Mouse (Mus musculus) heart, embryonic 14.5 days (tissue): ENCODE measurements around the gene Mrpl45. TPM values are rescaled to one million over a fixed set of nuclear protein-coding genes. Genes with fewer than 3 reads are reported as not detected.
A peak's percentile ranks its signal among the peaks of the same experiment; 100 is the strongest.
"Not testable (repeated sequence)": the region's sequence is repeated elsewhere in the genome, so short reads cannot be mapped to it uniquely, and the experiment has no call there.

Source experiments
- ATAC-seq: fragments of 200-750 bp; cut with Nextera tagmentation; 2 replicates; pipeline ENCODE4 v1.8.0; 2017; ENCODE audit warnings: low read depth, moderate TSS enrichment; ENCODE audit not compliant: insufficient number of reproducible peaks, insufficient read depth, low FRiP score
- H3K27ac ChIP-seq, 2 experiments: fragments of 200-500 bp in 1 of 2; fragments of 300-500 bp in 1 of 2; sonication (generic) in 1 of 2; replicated peaks in 1 of 2; 2 replicates each; pipeline ENCODE4 v1.5.1; 2012 to 2014; ENCODE audit warnings: low read depth in 2 of 2, low read length in 2 of 2, control low read depth in 1 of 2, mild to moderate bottlenecking in 1 of 2, mixed read lengths in 1 of 2; ENCODE audit not compliant: control insufficient read depth in 1 of 2, insufficient read depth in 1 of 2
- H3K27me3 ChIP-seq: fragments of 300-500 bp; sonication (generic); 2 replicates; pipeline ENCODE4 v1.6.1; 2014; ENCODE audit warnings: mild to moderate bottlenecking, low read length, control low read depth; ENCODE audit not compliant: control insufficient read depth, insufficient read depth
- H3K36me3 ChIP-seq: fragments of 300-500 bp; sonication (generic); 2 replicates; pipeline ENCODE4 v1.6.1; 2014; ENCODE audit warnings: mild to moderate bottlenecking, control low read depth, low read length, mixed read lengths; ENCODE audit not compliant: control insufficient read depth, insufficient read depth
- H3K4me1 ChIP-seq, 2 experiments: fragments of 200-500 bp in 1 of 2; fragments of 300-500 bp in 1 of 2; sonication (generic) in 1 of 2; 2 replicates each; pipeline ENCODE4 v1.6.1; 2012 to 2014; ENCODE audit warnings: low read length in 2 of 2, control low read depth in 1 of 2, mixed read lengths in 1 of 2; ENCODE audit not compliant: control insufficient read depth in 2 of 2, insufficient read depth in 2 of 2
- H3K4me2 ChIP-seq: fragments of 300-500 bp; sonication (generic); 2 replicates; pipeline ENCODE4 v1.6.1; 2014; ENCODE audit warnings: mild to moderate bottlenecking, low read length
- H3K4me3 ChIP-seq, 2 experiments: fragments of 200-500 bp in 1 of 2; fragments of 300-500 bp in 1 of 2; sonication (generic) in 1 of 2; 2 replicates each; pipeline ENCODE4 v1.5.1; 2012 to 2014; ENCODE audit warnings: low read length in 2 of 2, mild to moderate bottlenecking in 2 of 2, control low read depth in 1 of 2, low read depth in 1 of 2, moderate library complexity in 1 of 2; ENCODE audit not compliant: control insufficient read depth in 1 of 2, insufficient read depth in 1 of 2
- H3K9ac ChIP-seq: fragments of 300-500 bp; sonication (generic); 2 replicates; pipeline ENCODE4 v1.6.1; 2014; ENCODE audit warnings: mild to moderate bottlenecking, low read length
- H3K9me3 ChIP-seq: fragments of 300-500 bp; sonication (generic); 2 replicates; pipeline ENCODE4 v1.6.1; 2016; ENCODE audit warnings: low read length, control low read depth; ENCODE audit not compliant: control insufficient read depth
- WGBS: fragments of 180-500 bp; shearing (Covaris S2); extraction: QIAGEN DNeasy Blood & Tissue Kit; methylation state at CpG from one replicate; pipeline ENCODE4 v1.1.7; 2014; 5-methylcytosine and 5-hydroxymethylcytosine counted together
- polyA plus RNA-seq: library from polyadenylated mRNA; unstranded; fragments of >200 nt; fragmentation: Nextera tagmentation; extraction: Ambion mirVana; gene quantifications from 2 replicates; pipeline ENCODE4 v1.2.1, GENCODE M21; 2014

Mrpl45 gene
- polyA plus RNA-seq, 1 experiment from 2014 or later: 59.2 TPM

GRCm38 (mm10) chr11:97309911-97310571 lies 5.5 kb upstream of the Mrpl45 start:
- Histone ChIP-seq H3K4me2 (peak overlapping the region; percentile 96), H3K27ac (peak overlapping the region; percentile 93 to 94)

GRCm38 (mm10) chr11:97310895-97311631 lies 4.5 kb upstream of the Mrpl45 start:
- Histone ChIP-seq H3K27me3 (no peaks in the 10 kb centered on the region), H3K4me2 (peak overlapping the region; percentile 96), H3K27ac (peak overlapping the region; percentile 72 to 77), H3K9me3 (no peaks in the 10 kb centered on the region), H3K36me3 (no peaks in the 10 kb centered on the region), H3K4me3 (peak overlapping the region; percentile 43 to 49), H3K4me1 (peaks cover 7 to 22% of the 10 kb centered on the region in 2 experiments), H3K9ac (peak overlapping the region; percentile 66)
- no peak for ATAC-seq
- WGBS: 4% methylated on average over 18 of the region's 18 CpGs

More at GRCm38 (mm10) chr11:97309911-97310571, 5.5 kb upstream of the Mrpl45 start:
- under 1% methylated on average over 25 of the region's 25 CpGs for WGBS
- ATAC-seq: peak; percentile 60
- Histone ChIP-seq H3K4me3 (peak overlapping the region; percentile 49 to 64), H3K4me1 (peaks cover 7 to 22% of the 10 kb centered on the region in 2 experiments), H3K27me3 (no peaks in the 10 kb centered on the region), H3K36me3 (no peaks in the 10 kb centered on the region), H3K9ac (peak overlapping the region; percentile 81), H3K9me3 (no peaks in the 10 kb centered on the region)

GRCm38 (mm10) chr11:97312871-97313270 lies 2.6 kb upstream of the Mrpl45 start:
- not testable (repeated sequence) for H3K27ac ChIP-seq, H3K4me3 ChIP-seq, H3K9ac ChIP-seq, H3K27me3 ChIP-seq, ATAC-seq, H3K36me3 ChIP-seq, H3K4me2 ChIP-seq, H3K9me3 ChIP-seq
- WGBS: 71% methylated on average over 1 of the region's 1 CpGs
- H3K4me1 ChIP-seq: peaks cover 7 to 28% of the 10 kb centered on the region in 2 experiments

GRCm38 (mm10) chr11:97314110-97314509 lies 1.4 kb upstream of the Mrpl45 start:
- Histone ChIP-seq H3K27ac (no peak overlapping the region), H3K4me3 (no peak overlapping the region), H3K36me3 (peaks cover 13% of the 10 kb centered on the region), H3K9ac (no peak overlapping the region), H3K4me1 (peaks cover 7 to 23% of the 10 kb centered on the region in 2 experiments), H3K9me3 (no peaks in the 10 kb centered on the region), H3K4me2 (no peak overlapping the region), H3K27me3 (no peaks in the 10 kb centered on the region)
- no peak for ATAC-seq
- WGBS: 97% methylated on average over 3 of the region's 3 CpGs

GRCm38 (mm10) chr11:97314751-97315503 lies 589 bp upstream of the Mrpl45 start:
- no peak for ATAC-seq
- Histone ChIP-seq H3K9me3 (no peaks in the 10 kb centered on the region), H3K27ac (peak overlapping the region; percentile 37 to 75; a peak in 3 of 4 replicates), H3K4me2 (peak overlapping the region; percentile 62), H3K9ac (peak overlapping the region; percentile 71), H3K4me1 (peaks cover 2 to 15% of the 10 kb centered on the region in 2 experiments), H3K36me3 (peaks cover 17% of the 10 kb centered on the region), H3K27me3 (no peaks in the 10 kb centered on the region), H3K4me3 (peak overlapping the region in 1 of 2 experiments; percentile 55; a peak in 2 of 4 replicates)
- 44% methylated on average over 8 of the region's 8 CpGs for WGBS

GRCm38 (mm10) chr11:97321197-97321596 lies 5.7 kb downstream of the Mrpl45 start:
- Histone ChIP-seq H3K4me2 (no peak overlapping the region), H3K9me3 (no peaks in the 10 kb centered on the region), H3K27ac (no peak overlapping the region), H3K4me1 (peaks cover 0 to 5% of the 10 kb centered on the region in 2 experiments; a peak in 1 of 4 replicates), H3K9ac (no peak overlapping the region), H3K27me3 (no peaks in the 10 kb centered on the region), H3K36me3 (peaks cover 66% of the 10 kb centered on the region), H3K4me3 (no peak overlapping the region)
- no peak for ATAC-seq
- 95% methylated on average over 8 of the region's 8 CpGs for WGBS

DNA sequence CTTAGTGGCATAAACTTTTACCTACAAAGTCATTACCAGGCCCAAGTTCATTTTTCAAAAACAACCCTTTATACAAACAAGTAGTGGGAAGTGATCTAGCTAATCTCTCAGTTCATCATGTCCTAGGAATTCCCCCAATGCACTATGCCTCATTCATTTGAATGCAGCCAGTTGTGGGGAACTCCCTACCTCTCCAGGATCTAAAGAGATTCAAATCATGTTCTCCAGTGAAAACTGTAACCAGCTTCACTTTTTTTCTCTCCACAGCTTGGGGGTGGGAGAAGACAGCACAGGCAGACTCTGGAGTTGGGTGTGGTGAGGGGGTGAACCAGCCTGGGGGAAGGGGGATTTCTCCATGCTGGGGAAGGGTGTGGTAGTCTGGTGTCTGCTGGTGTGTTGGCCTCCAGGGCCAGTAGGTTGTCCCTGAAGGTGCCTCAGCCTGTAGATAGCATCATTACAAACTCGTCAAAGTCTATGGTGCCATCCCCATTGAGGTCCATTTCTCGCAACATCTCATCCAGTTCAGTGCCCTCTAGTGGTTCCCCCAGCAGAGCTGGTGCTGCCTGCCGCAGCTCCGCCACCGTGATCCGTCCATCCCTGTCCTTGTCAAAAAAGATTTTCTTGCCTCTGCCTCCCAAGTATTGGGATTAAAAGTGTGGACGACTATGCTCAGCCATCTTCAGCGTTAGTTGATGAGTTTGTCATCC lies 6.5 kb downstream of the Mrpl45 start:
- peaks cover 73% of the 10 kb centered on the region for H3K36me3 ChIP-seq
- H3K9me3 ChIP-seq, H3K4me1 ChIP-seq, H3K4me2 ChIP-seq, H3K27ac ChIP-seq, ATAC-seq, H3K27me3 ChIP-seq, H3K4me3 ChIP-seq, H3K9ac ChIP-seq: not testable (repeated sequence)
- WGBS: 82% methylated on average over 8 of the region's 8 CpGs
